Mouse (Mus musculus) midbrain, embryonic 16.5 days (tissue): ENCODE data around the gene Pigp. TPM values are rescaled to one million over a fixed set of nuclear protein-coding genes. Genes with fewer than 3 reads are reported as not detected.

Experiments used
- ATAC-seq: fragments of 200-750 bp; cut with Nextera tagmentation; 2 replicates; pipeline ENCODE4 v1.8.0; 2017; ENCODE audit warnings: moderate TSS enrichment
- H3K27ac ChIP-seq: fragments of 300-500 bp; sonication (generic); 2 replicates; pipeline ENCODE4 v1.5.1; 2014; ENCODE audit warnings: mild to moderate bottlenecking, low read length, mixed read lengths
- H3K27me3 ChIP-seq: fragments of 300-500 bp; sonication (generic); 2 replicates; pipeline ENCODE4 v1.6.1; 2014; ENCODE audit warnings: low read depth, low read length, mixed read lengths; ENCODE audit not compliant: control insufficient read depth, insufficient read depth
- H3K36me3 ChIP-seq: fragments of 300-500 bp; sonication (generic); 2 replicates; pipeline ENCODE4 v1.6.1; 2014; ENCODE audit warnings: mild to moderate bottlenecking, low read length, moderate library complexity, mixed read lengths; ENCODE audit not compliant: control insufficient read depth, insufficient read depth
- H3K4me1 ChIP-seq: fragments of 300-500 bp; sonication (generic); 2 replicates; pipeline ENCODE4 v1.6.1; 2014; ENCODE audit warnings: mild to moderate bottlenecking, low read length, mixed read lengths; ENCODE audit not compliant: control insufficient read depth, insufficient read depth
- H3K4me2 ChIP-seq: fragments of 300-500 bp; sonication (generic); 2 replicates; pipeline ENCODE4 v1.6.1; 2014; ENCODE audit warnings: mild to moderate bottlenecking, low read length, mixed read lengths
- H3K4me3 ChIP-seq: fragments of 300-500 bp; sonication (generic); 2 replicates; pipeline ENCODE4 v1.5.1; 2014; ENCODE audit warnings: low read depth, mild to moderate bottlenecking, low read length, moderate library complexity, mixed read lengths
- H3K9ac ChIP-seq: fragments of 300-500 bp; sonication (generic); 2 replicates; pipeline ENCODE4 v1.6.1; 2014; ENCODE audit warnings: low read depth, low read length, mixed read lengths
- H3K9me3 ChIP-seq: fragments of 300-500 bp; sonication (generic); replicated peaks from 2 replicates; pipeline ENCODE4 v1.6.1; 2014; ENCODE audit warnings: mild to moderate bottlenecking, low read length, mixed read lengths; ENCODE audit not compliant: control insufficient read depth, poor library complexity, severe bottlenecking
- whole genome bisulfite sequencing: fragments of 180-500 bp; shearing (Covaris S2); extraction: QIAGEN DNeasy Blood & Tissue Kit; methylation state at CpG from one replicate; pipeline ENCODE4 v1.1.7; 2014; 5-methylcytosine and 5-hydroxymethylcytosine counted together
- polyA plus RNA-seq: library from polyadenylated mRNA; unstranded; fragments of >200 nt; fragmentation: Nextera tagmentation; extraction: Ambion mirVana; gene quantifications from 2 replicates; pipeline ENCODE4 v1.2.1, GENCODE M21; 2015

The Pigp gene
- polyA plus RNA-seq, 1 experiment from 2014 or later: 113 TPM

GRCm38 (mm10) chr16:94314626-94315025, 57.0 kb downstream of the Pigp start:
- Histone ChIP-seq H3K9ac (no peak overlapping the region), H3K4me3 (no peak overlapping the region), H3K4me2 (no peak overlapping the region), H3K9me3 (no peaks in the 10 kb centered on the region), H3K36me3 (no peaks in the 10 kb centered on the region), H3K27ac (no peak overlapping the region; the same call in 1 of the 2 replicates), H3K27me3 (no peaks in the 10 kb centered on the region), H3K4me1 (peaks cover 16% of the 10 kb centered on the region)
- 92% methylated on average over 5 of the region's 5 CpGs for WGBS
- ATAC-seq: no peak

DNA sequence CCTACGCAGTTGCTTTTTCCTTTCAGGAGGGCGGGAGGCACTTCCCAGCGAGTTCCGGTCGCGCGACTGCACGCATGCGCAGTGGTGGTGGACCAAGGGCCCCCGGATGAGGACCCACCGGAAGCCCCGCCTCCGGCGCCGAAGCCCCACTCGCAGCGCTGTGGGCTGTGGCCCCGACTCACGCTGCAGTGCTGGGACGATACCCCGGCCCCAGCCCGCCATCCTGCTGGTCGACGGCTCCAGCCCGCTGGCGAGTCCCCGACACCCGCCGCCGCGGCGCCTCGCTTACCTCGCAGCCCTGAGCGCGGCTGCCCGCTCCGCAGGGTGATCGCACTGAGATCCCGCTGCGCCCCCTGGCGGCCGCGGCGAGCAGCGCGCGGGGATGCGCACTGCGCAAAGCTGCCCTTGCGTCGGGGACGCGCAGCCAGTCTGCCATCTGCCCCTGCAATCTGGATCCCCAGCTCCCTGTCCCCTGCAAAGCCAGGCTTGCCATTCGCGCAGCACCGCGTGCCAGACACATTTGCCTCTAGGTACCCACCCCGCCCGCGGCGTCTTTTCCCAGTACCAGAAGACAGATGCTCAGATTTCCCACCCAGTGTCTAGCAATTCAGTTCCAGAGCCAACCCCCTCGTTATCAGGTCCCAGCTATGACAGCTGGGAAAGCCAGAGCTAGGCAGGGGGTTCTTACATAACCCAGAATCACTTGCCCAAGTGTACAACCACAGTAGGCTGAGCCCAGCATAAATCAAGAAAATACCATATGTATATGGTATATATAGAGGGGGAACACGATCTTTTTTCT, 58.2 kb downstream of the Pigp start, which contains the start of gene Hlcs:
Gene Hlcs, minus strand, starts transcription at position 343 of the 802 bp plus-strand sequence.
- Histone ChIP-seq H3K9ac (peak within 1 kb of the TSS; percentile 93), H3K27ac (peak within 1 kb of the TSS; percentile 100), H3K4me2 (peak within 1 kb of the TSS; percentile 87), H3K36me3 (no peaks in the 10 kb centered on the region), H3K27me3 (no peaks in the 10 kb centered on the region), H3K9me3 (no peaks in the 10 kb centered on the region), H3K4me3 (peak within 1 kb of the TSS; percentile 64), H3K4me1 (peaks cover 16% of the 10 kb centered on the region)
- ATAC-seq: peak; percentile 94
- under 1% methylated on average over 60 of the region's 64 CpGs for WGBS

GRCm38 (mm10) chr16:94312663-94313228, 58.9 kb downstream of the Pigp start:
- ATAC-seq: peak; percentile 94
- Histone ChIP-seq H3K4me1 (peaks cover 16% of the 10 kb centered on the region), H3K27me3 (no peaks in the 10 kb centered on the region), H3K4me2 (peak overlapping the region; percentile 48), H3K9ac (peak overlapping the region; percentile 73), H3K4me3 (peak overlapping the region; percentile 64), H3K9me3 (no peaks in the 10 kb centered on the region), H3K36me3 (no peaks in the 10 kb centered on the region), H3K27ac (peak overlapping the region; percentile 100)
- under 1% methylated on average over 20 of the region's 20 CpGs for WGBS

- Histone ChIP-seq H3K4me3 (peak overlapping the region; percentile 64), H3K4me2 (peak overlapping the region; percentile 48), H3K27me3 (no peaks in the 10 kb centered on the region), H3K27ac (peak overlapping the region; percentile 100), H3K36me3 (no peaks in the 10 kb centered on the region), H3K9ac (peak overlapping the region; percentile 39; the same call in 1 of the 2 replicates), H3K9me3 (no peaks in the 10 kb centered on the region), H3K4me1 (peaks cover 20% of the 10 kb centered on the region)
- no peak for ATAC-seq
- WGBS: 59% methylated on average over 4 of the region's 4 CpGs
Measured at GRCm38 (mm10) chr16:94311931-94312330, 59.7 kb downstream of the Pigp start.

GRCm38 (mm10) chr16:94311416-94311815, 60.2 kb downstream of the Pigp start:
- H3K9ac ChIP-seq: peak overlapping the region; percentile 39; the same call in 1 of the 2 replicates
- H3K4me1 ChIP-seq: peaks cover 20% of the 10 kb centered on the region
- no peaks in the 10 kb centered on the region for H3K27me3 ChIP-seq
- WGBS: 63% methylated on average over 1 of the region's 1 CpGs
- H3K4me3 ChIP-seq: no peak overlapping the region
- H3K36me3 ChIP-seq: no peaks in the 10 kb centered on the region
- H3K4me2 ChIP-seq: peak overlapping the region; percentile 48
- no peak for ATAC-seq
- no peaks in the 10 kb centered on the region for H3K9me3 ChIP-seq
- H3K27ac ChIP-seq: peak overlapping the region; percentile 100

- ATAC-seq: no peak
- Histone ChIP-seq H3K27me3 (no peaks in the 10 kb centered on the region), H3K36me3 (no peaks in the 10 kb centered on the region), H3K4me2 (no peak overlapping the region), H3K4me1 (peaks cover 20% of the 10 kb centered on the region), H3K4me3 (no peak overlapping the region), H3K9me3 (no peaks in the 10 kb centered on the region; the same call in 1 of the 2 replicates), H3K27ac (no peak overlapping the region), H3K9ac (no peak overlapping the region)
- 85% methylated on average over 4 of the region's 4 CpGs for WGBS
Measured at GRCm38 (mm10) chr16:94309025-94309424, 62.6 kb downstream of the Pigp start.

Other genes starting within 250 kb of the Pigp start
- gene Hlcs, start 58.3 kb downstream of the Pigp start, polyA plus RNA-seq: 8.6 and 10.4 TPM in 2 replicates
- gene Ripply3, start 43.4 kb downstream of the Pigp start, polyA plus RNA-seq: 0.46 and 1.2 TPM in 2 replicates
- gene Ttc3, start 1.2 kb downstream of the Pigp start, polyA plus RNA-seq: 1,007 and 1,053 TPM in 2 replicates
- 80.6 and 83.5 TPM in 2 replicates for gene Vps26c, start 155.0 kb upstream of the Pigp start, polyA plus RNA-seq
- gene Dyrk1a, start 198.2 kb upstream of the Pigp start, polyA plus RNA-seq: 12.0 and 12.4 TPM in 2 replicates